Mouse (Mus musculus) bone marrow macrophage, adult 2 months (primary cell): Measurements from ENCODE around the gene Rheb.

Experiments used
- CTCF ChIP-seq: IDR thresholded peaks from 2 replicates; pipeline ENCODE4 v1.5.1; 2012; ENCODE audit warnings: low read depth, mild to moderate bottlenecking, low read length, moderate library complexity
- POLR2A ChIP-seq: IDR thresholded peaks from 2 replicates; pipeline ENCODE4 v1.6.1; 2012; ENCODE audit warnings: mild to moderate bottlenecking, low read depth, low read length, borderline replicate concordance

DNA sequence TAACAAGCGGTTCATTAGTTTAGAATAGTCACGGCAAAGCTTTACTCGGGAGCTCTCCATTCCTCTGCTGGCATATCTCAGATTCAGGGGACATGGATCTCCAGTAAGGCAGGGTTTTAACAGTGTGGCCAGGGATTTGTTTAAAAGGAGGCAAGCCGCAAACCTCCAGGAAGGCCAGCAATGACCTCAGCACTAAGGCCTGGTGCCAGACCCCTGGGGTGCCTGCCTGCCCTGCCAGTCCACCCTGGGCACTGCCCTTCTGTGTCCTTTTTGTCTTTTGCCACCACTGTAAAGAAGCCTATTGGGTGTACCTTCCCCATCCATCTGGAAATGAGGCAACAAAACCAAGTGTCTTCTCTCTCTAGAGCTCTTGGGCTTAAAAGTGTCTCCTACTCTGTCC, 31.7 kb upstream of the Rheb start:
- no peak for TF ChIP-seq POLR2A
- TF ChIP-seq CTCF = no peak
